Mouse (Mus musculus) forebrain, embryonic 11.5 days (tissue): ENCODE measurements around the gene Tnik. TPM values are rescaled to one million over a fixed set of nuclear protein-coding genes. Genes with fewer than 3 reads are reported as not detected.

Source experiments
- ATAC-seq: fragments of 200-750 bp; cut with Nextera tagmentation; replicated peaks from 2 replicates; pipeline ENCODE4 v1.8.0; 2017; ENCODE audit warnings: moderate TSS enrichment; ENCODE audit not compliant: low FRiP score
- DNase-seq: peaks from one replicate; pipeline ENCODE4 v3.0.0-alpha.2; 2017; ENCODE audit warnings: low spot score
- H3K27ac ChIP-seq: fragments of 300-500 bp; sonication (generic); 2 replicates; pipeline ENCODE4 v1.5.1; 2014; ENCODE audit warnings: low read depth, low read length
- H3K27me3 ChIP-seq: fragments of 300-500 bp; sonication (generic); 2 replicates; pipeline ENCODE4 v1.6.1; 2014; ENCODE audit warnings: mild to moderate bottlenecking, low read length, mixed read lengths; ENCODE audit not compliant: control insufficient read depth, insufficient read depth
- H3K36me3 ChIP-seq: fragments of 300-500 bp; sonication (generic); 2 replicates; pipeline ENCODE4 v1.6.1; 2014; ENCODE audit warnings: mild to moderate bottlenecking, low read length, moderate library complexity, mixed read lengths; ENCODE audit not compliant: control insufficient read depth, insufficient read depth
- H3K4me1 ChIP-seq: fragments of 300-500 bp; sonication (generic); replicated peaks from 2 replicates; pipeline ENCODE4 v1.6.1; 2014; ENCODE audit warnings: low read length, mixed read lengths; ENCODE audit not compliant: control insufficient read depth, insufficient read depth
- H3K4me2 ChIP-seq: fragments of 300-500 bp; sonication (generic); 2 replicates; pipeline ENCODE4 v1.6.1; 2014; ENCODE audit warnings: low read depth, mild to moderate bottlenecking, low read length, moderate library complexity, mixed read lengths; ENCODE audit not compliant: severe bottlenecking
- H3K4me3 ChIP-seq: fragments of 300-500 bp; sonication (generic); 2 replicates; pipeline ENCODE4 v1.5.1; 2014; ENCODE audit warnings: low read depth, low read length
- H3K9ac ChIP-seq: fragments of 300-500 bp; sonication (generic); 2 replicates; pipeline ENCODE4 v1.6.1; 2014; ENCODE audit warnings: low read length
- H3K9me3 ChIP-seq: fragments of 300-500 bp; sonication (generic); 2 replicates; pipeline ENCODE4 v1.6.1; 2016; ENCODE audit warnings: low read length, mixed read lengths; ENCODE audit not compliant: control insufficient read depth
- WGBS: fragments of 180-500 bp; shearing (Covaris S2); extraction: QIAGEN DNeasy Blood & Tissue Kit; methylation state at CpG from one replicate; pipeline ENCODE4 v1.1.7; 2014; 5-methylcytosine and 5-hydroxymethylcytosine counted together
- polyA plus RNA-seq: library from polyadenylated mRNA; unstranded; fragments of >200 nt; fragmentation: Nextera tagmentation; extraction: Ambion mirVana; gene quantifications from 2 replicates; pipeline ENCODE4 v1.2.1, GENCODE M21; 2014

The Tnik gene
- polyA plus RNA-seq, 1 experiment from 2014 or later = 21.7 TPM

GRCm38 (mm10) chr3:28467148-28467754 lies 204.2 kb downstream of the Tnik start:
- no peak overlapping the region for H3K9ac ChIP-seq
- H3K27ac ChIP-seq = no peak overlapping the region
- no peaks in the 10 kb centered on the region for H3K27me3 ChIP-seq
- H3K4me1 ChIP-seq = no peaks in the 10 kb centered on the region
- ATAC-seq (no peak), DNase-seq (no peak)
- H3K9me3 ChIP-seq = no peaks in the 10 kb centered on the region
- H3K4me2 ChIP-seq = no peak overlapping the region
- 79% methylated on average over 1 of the region's 1 CpGs for whole genome bisulfite sequencing
- no peak overlapping the region for H3K4me3 ChIP-seq
- H3K36me3 ChIP-seq = no peaks in the 10 kb centered on the region

DNA sequence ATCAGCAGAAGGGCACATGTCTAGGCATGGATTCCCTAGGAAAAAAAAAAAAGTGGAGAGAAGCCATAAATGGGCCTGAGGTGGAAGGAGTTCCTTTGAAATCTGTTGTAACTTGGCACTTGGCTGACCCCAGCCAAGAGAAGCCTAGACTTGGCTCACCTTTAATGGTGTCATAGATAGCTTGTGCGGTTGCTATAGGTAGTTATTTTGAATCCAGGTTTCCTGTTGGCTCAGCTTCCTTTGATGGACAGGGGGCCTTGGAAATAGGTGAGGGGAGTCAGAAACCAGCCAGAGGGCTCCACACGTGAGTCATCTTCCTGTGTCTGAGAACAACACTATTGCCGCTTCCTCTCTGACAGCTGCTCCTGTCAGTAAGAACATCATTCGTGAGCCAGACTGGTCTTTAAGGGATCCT lies 204.9 kb downstream of the Tnik start:
- Histone ChIP-seq H3K27ac (no peak overlapping the region), H3K4me3 (no peak overlapping the region), H3K27me3 (no peaks in the 10 kb centered on the region), H3K9me3 (no peaks in the 10 kb centered on the region), H3K4me1 (no peaks in the 10 kb centered on the region), H3K4me2 (no peak overlapping the region), H3K9ac (no peak overlapping the region), H3K36me3 (no peaks in the 10 kb centered on the region)
- ATAC-seq (no peak), DNase-seq (no peak)
- WGBS = 84% methylated on average over 4 of the region's 4 CpGs

DNA sequence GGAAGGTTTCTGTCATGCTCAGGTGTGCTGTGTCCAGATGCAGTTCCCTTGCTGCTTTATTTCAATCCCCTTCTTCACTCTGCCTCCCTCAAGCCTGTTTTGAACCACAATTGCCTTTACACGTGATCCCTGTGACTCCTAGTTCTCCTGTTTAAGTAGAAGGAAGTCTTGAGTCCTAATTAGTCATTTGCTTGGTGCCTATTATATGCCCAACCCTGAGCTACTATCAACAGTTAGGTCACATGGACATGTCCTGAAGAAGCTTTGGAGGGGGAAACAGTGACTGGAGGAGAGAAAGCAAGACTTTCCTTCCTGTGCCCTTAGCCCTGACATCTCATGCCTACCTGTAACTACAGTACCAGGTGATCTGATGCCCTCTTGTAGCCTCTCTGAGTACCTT lies 210.4 kb downstream of the Tnik start:
- WGBS = 67% methylated on average over 1 of the region's 1 CpGs
- DNase-seq = no peak
- H3K4me1 ChIP-seq = no peaks in the 10 kb centered on the region

DNA sequence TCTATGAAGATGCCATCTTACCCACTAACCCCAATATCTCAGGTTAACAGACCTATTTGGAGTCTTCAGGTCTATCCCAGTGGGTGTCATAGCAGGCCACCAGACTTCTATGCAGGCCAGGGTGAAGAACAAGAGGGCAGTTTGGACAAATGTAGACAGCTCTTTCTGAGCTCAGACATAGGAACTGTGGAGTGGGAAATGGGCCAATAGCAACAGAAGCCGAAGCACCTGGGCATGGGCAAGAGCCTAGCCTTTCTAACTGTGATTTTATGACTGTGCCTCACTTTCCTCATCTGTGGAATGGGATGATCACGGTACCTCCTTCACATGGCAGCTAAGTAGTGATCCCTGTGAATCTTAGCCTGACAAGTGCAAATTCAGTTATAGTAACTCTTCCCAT lies 214.4 kb downstream of the Tnik start:
- H3K4me1 ChIP-seq = no peaks in the 10 kb centered on the region
- WGBS = 90% methylated on average over 2 of the region's 2 CpGs
- H3K4me3 ChIP-seq = no peak overlapping the region
- H3K4me2 ChIP-seq = no peak overlapping the region
- H3K9me3 ChIP-seq = no peaks in the 10 kb centered on the region
- DNase-seq (no peak), ATAC-seq (no peak)
- H3K27ac ChIP-seq = no peak overlapping the region
- no peaks in the 10 kb centered on the region for H3K27me3 ChIP-seq
- H3K36me3 ChIP-seq = no peaks in the 10 kb centered on the region
- no peak overlapping the region for H3K9ac ChIP-seq

More for the DNA sequence above, 210.4 kb downstream of the Tnik start:
- no peak overlapping the region for H3K27ac ChIP-seq
- no peak for ATAC-seq
- H3K4me3 ChIP-seq = no peak overlapping the region
- no peaks in the 10 kb centered on the region for H3K27me3 ChIP-seq
- no peaks in the 10 kb centered on the region for H3K36me3 ChIP-seq
- H3K9me3 ChIP-seq = no peaks in the 10 kb centered on the region
- H3K4me2 ChIP-seq = no peak overlapping the region
- H3K9ac ChIP-seq = no peak overlapping the region

GRCm38 (mm10) chr3:28485716-28486115 lies 222.7 kb downstream of the Tnik start:
- H3K27ac ChIP-seq = no peak overlapping the region
- no peak overlapping the region for H3K9ac ChIP-seq
- no peaks in the 10 kb centered on the region for H3K9me3 ChIP-seq
- no peak overlapping the region for H3K4me3 ChIP-seq
- DNase-seq (no peak), ATAC-seq (no peak)
- WGBS = 78% methylated on average over 7 of the region's 7 CpGs
- no peaks in the 10 kb centered on the region for H3K36me3 ChIP-seq
- H3K4me2 ChIP-seq = no peak overlapping the region
- H3K27me3 ChIP-seq = no peaks in the 10 kb centered on the region
- H3K4me1 ChIP-seq = no peaks in the 10 kb centered on the region

DNA sequence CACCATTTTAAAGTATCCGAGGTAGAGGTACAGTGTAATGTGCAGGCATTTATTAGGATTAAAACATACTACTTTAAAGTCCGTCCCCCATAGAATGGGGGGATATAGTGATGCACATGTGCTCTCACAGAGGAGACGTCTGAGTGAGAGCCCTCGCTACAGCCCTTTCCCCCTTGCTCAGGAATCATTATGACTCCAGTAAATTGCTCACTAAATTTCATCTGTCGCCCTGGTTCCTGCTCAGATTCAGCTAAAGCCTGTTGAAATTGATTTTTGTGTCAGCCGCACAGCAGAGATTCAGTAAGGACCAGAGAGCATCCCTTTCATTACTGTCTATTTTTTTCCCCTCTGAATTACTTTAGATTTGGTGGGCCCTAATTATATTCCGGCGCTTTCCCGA lies 224.4 kb downstream of the Tnik start:
- Histone ChIP-seq H3K27me3 (no peaks in the 10 kb centered on the region), H3K4me2 (no peak overlapping the region), H3K4me3 (no peak overlapping the region), H3K9me3 (no peaks in the 10 kb centered on the region), H3K27ac (no peak overlapping the region), H3K4me1 (peaks cover 6% of the 10 kb centered on the region; the same call in 1 of the 2 replicates), H3K36me3 (no peaks in the 10 kb centered on the region), H3K9ac (no peak overlapping the region)
- DNase-seq (no peak), ATAC-seq (no peak)
- WGBS = 80% methylated on average over 9 of the region's 9 CpGs

GRCm38 (mm10) chr3:28491085-28492041 lies 228.3 kb downstream of the Tnik start:
- no peaks in the 10 kb centered on the region for H3K36me3 ChIP-seq
- DNase-seq (no peak), ATAC-seq (peak; percentile 49)
- no peak overlapping the region for H3K4me3 ChIP-seq
- H3K27ac ChIP-seq = peak overlapping the region; percentile 34; the same call in 1 of the 2 replicates
- WGBS = 26% methylated on average over 11 of the region's 11 CpGs
- 0 out of 2 replicates have a peak overlapping the region, but pooled peaks have one; percentile 11 for H3K4me2 ChIP-seq
- H3K9me3 ChIP-seq = no peaks in the 10 kb centered on the region
- H3K27me3 ChIP-seq = no peaks in the 10 kb centered on the region
- H3K4me1 ChIP-seq = peaks cover 6% of the 10 kb centered on the region; the same call in 1 of the 2 replicates
- H3K9ac ChIP-seq = peak overlapping the region; percentile 29

DNA sequence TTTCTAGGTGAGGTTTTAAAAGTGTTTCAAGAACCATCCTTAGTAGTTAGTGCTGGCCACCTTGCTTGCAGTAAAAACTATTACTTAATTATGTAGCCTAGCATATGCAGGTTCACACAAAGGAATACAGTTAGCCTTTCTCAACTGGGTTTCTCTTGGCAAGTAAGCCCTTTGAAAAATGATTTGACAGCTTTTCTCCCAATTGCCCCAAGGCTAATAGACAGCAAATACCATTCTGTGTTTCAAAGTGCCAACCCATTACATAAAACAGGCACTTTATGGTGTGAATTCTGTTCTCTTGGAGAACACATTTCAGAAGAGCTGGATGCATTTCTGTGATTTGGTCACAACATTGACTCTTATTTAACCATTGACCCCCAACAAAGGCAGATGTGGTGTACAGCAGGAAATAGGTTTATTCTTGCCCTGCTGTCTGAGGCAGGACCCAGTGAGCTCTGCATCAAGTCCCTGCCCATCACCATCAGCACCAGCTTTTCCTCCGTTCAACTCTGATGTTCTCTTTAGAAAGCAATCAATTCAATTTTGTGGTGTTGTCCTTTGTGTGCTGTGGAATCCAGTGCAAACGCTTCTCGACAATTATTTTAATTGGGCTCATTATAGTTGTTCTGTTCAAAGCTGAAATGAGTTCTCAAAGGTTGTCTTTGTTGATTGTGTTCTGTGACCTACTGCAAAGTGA lies 233.9 kb downstream of the Tnik start:
- no peak; the same call in 1 of the 2 replicates for ATAC-seq

More for the DNA sequence above, 233.9 kb downstream of the Tnik start:
- no peak for DNase-seq
- Histone ChIP-seq H3K4me1 (no peaks in the 10 kb centered on the region; the same call in 1 of the 2 replicates), H3K9ac (no peak overlapping the region), H3K9me3 (no peaks in the 10 kb centered on the region), H3K4me3 (no peak overlapping the region), H3K27ac (no peak overlapping the region), H3K27me3 (no peaks in the 10 kb centered on the region), H3K36me3 (no peaks in the 10 kb centered on the region), H3K4me2 (no peak overlapping the region)
- 30% methylated on average over 3 of the region's 3 CpGs for WGBS
